Comparison of ENCODE assay signal across 17 mouse cellular contexts in genomic region chr8:118437874-118438273, GRCm38 (mm10).
DNase-seq lines count a peak whose midpoint lies in the region; ATAC-seq and TF ChIP-seq lines count a peak whose summit lies in the region.
"Had no signal": no experiment of that assay in that cellular context is flagged by ENCODE, and none has a peak within 500 bp of the region (broad histone marks: within the 10 kb centered on the region; RNA-seq: fewer than 3 reads in every experiment).

No protein-coding gene starts in this region.

- 38% methylated on average over 3 of the region's 3 CpGs for WGBS in forebrain, embryonic 13.5 days
- WGBS in forebrain, embryonic 10.5 days: 76% methylated on average over 3 of the region's 3 CpGs
- WGBS in hindbrain, embryonic 13.5 days: 43% methylated on average over 3 of the region's 3 CpGs
- WGBS in hindbrain, embryonic 12.5 days: 74% methylated on average over 3 of the region's 3 CpGs
- 61% methylated on average over 3 of the region's 3 CpGs for WGBS in intestine, postnatal 0 days

- H3K9ac ChIP-seq in forebrain, embryonic 13.5 days: no peak overlapping the region
- H3K9ac ChIP-seq in hindbrain, embryonic 13.5 days: no peak overlapping the region
- no peak overlapping the region for H3K9ac ChIP-seq in hindbrain, embryonic 12.5 days
- no peak overlapping the region for H3K9ac ChIP-seq in intestine, postnatal 0 days (ENCODE audit: low read depth, low read length)
- H3K9ac ChIP-seq: limb, embryonic 12.5 days; liver, embryonic 12.5 days; neural tube, embryonic 12.5 days had no signal

- no peaks in the 10 kb centered on the region for H3K36me3 ChIP-seq in forebrain, embryonic 13.5 days (ENCODE audit: poor library complexity, severe bottlenecking)
- H3K36me3 ChIP-seq in forebrain, embryonic 10.5 days (replicated peaks): no peaks in the 10 kb centered on the region
- H3K36me3 ChIP-seq in hindbrain, embryonic 13.5 days: no peaks in the 10 kb centered on the region
- no peaks in the 10 kb centered on the region for H3K36me3 ChIP-seq in hindbrain, embryonic 12.5 days
- H3K36me3 ChIP-seq in intestine, postnatal 0 days (ENCODE audit: control insufficient read depth, insufficient read depth): no peaks in the 10 kb centered on the region
- H3K36me3 ChIP-seq: embryonic facial prominence, embryonic 10.5 days; limb, embryonic 12.5 days; liver, embryonic 12.5 days; neural tube, embryonic 12.5 days had no signal

- peaks cover 35% of the 10 kb centered on the region for H3K4me1 ChIP-seq in forebrain, embryonic 13.5 days
- H3K4me1 ChIP-seq in forebrain, embryonic 10.5 days: peaks cover 3% of the 10 kb centered on the region
- peaks cover 33% of the 10 kb centered on the region for H3K4me1 ChIP-seq in hindbrain, embryonic 13.5 days (replicated peaks)
- no peaks in the 10 kb centered on the region; the same call in 1 of the 2 replicates for H3K4me1 ChIP-seq in hindbrain, embryonic 12.5 days
- no peaks in the 10 kb centered on the region for H3K4me1 ChIP-seq in intestine, postnatal 0 days (replicated peaks; ENCODE audit: control insufficient read depth, insufficient read depth, low read length)
- H3K4me1 ChIP-seq: limb, embryonic 12.5 days; liver, embryonic 12.5 days had no signal

- TF ChIP-seq CTCF in intestine, postnatal 0 days (IDR thresholded peaks at IDR 0.05; ENCODE audit: low read depth): no peak

- no peaks in the 10 kb centered on the region for H3K9me3 ChIP-seq in forebrain, embryonic 13.5 days (replicated peaks)
- no peaks in the 10 kb centered on the region for H3K9me3 ChIP-seq in forebrain, embryonic 10.5 days
- no peaks in the 10 kb centered on the region for H3K9me3 ChIP-seq in hindbrain, embryonic 13.5 days
- H3K9me3 ChIP-seq in hindbrain, embryonic 12.5 days (replicated peaks): no peaks in the 10 kb centered on the region
- no peaks in the 10 kb centered on the region for H3K9me3 ChIP-seq in intestine, postnatal 0 days (ENCODE audit: control insufficient read depth)
- H3K9me3 ChIP-seq: embryonic facial prominence, embryonic 10.5 days; limb, embryonic 12.5 days; neural tube, embryonic 12.5 days had no signal

- H3K27ac ChIP-seq in forebrain, embryonic 13.5 days: peak overlapping the region; percentile 44; the same call in 1 of the 2 replicates
- no peak overlapping the region for H3K27ac ChIP-seq in forebrain, embryonic 10.5 days
- H3K27ac ChIP-seq in hindbrain, embryonic 13.5 days: 0 out of 2 replicates have a peak overlapping the region, but pooled peaks have one; percentile 55
- H3K27ac ChIP-seq in hindbrain, embryonic 12.5 days: no peak overlapping the region
- H3K27ac ChIP-seq in intestine, postnatal 0 days (ENCODE audit: low read depth, low read length): no peak overlapping the region
- H3K27ac ChIP-seq: embryonic facial prominence, embryonic 10.5 days; limb, embryonic 12.5 days; liver, embryonic 12.5 days; neural tube, embryonic 12.5 days had no signal

- no peak for DNase-seq in forebrain, embryonic 10.5 days (ENCODE audit: extremely low spot score, low spot score)
- peak; percentile 69 for DNase-seq in retina, postnatal 1 day
- no peak for DNase-seq in retina, embryonic 14.5 days (ENCODE audit: low spot score)
- peak; percentile 19 for DNase-seq in retina, postnatal 7 days (ENCODE audit: low read depth, low spot score)
- DNase-seq: adrenal gland, adult 8-10 months; cerebellum, adult 9-10 months; kidney, adult 11 months; lung, adult 2 months; lung, postnatal 36 days had no signal

- ATAC-seq in forebrain, embryonic 13.5 days: 0 out of 2 replicates have a peak, but pooled peaks have one; percentile 19
- no peak for ATAC-seq in hindbrain, embryonic 13.5 days (ENCODE audit: low FRiP score)
- no peak for ATAC-seq in hindbrain, embryonic 12.5 days (ENCODE audit: low FRiP score)
- ATAC-seq in intestine, postnatal 0 days: no peak
- ATAC-seq: liver, embryonic 12.5 days had no signal

- no peak overlapping the region for H3K4me3 ChIP-seq in forebrain, embryonic 13.5 days
- H3K4me3 ChIP-seq in forebrain, embryonic 10.5 days: no peak overlapping the region
- H3K4me3 ChIP-seq in hindbrain, embryonic 13.5 days: no peak overlapping the region
- H3K4me3 ChIP-seq in hindbrain, embryonic 12.5 days: no peak overlapping the region
- no peak overlapping the region for H3K4me3 ChIP-seq in intestine, postnatal 0 days (ENCODE audit: low read depth, low read length)
- H3K4me3 ChIP-seq: embryonic facial prominence, embryonic 10.5 days; limb, embryonic 12.5 days; liver, embryonic 12.5 days; neural tube, embryonic 12.5 days had no signal

- H3K27me3 ChIP-seq in forebrain, embryonic 13.5 days: no peaks in the 10 kb centered on the region
- no peaks in the 10 kb centered on the region for H3K27me3 ChIP-seq in forebrain, embryonic 10.5 days (ENCODE audit: poor library complexity, severe bottlenecking)
- no peaks in the 10 kb centered on the region for H3K27me3 ChIP-seq in hindbrain, embryonic 13.5 days
- no peaks in the 10 kb centered on the region for H3K27me3 ChIP-seq in hindbrain, embryonic 12.5 days
- H3K27me3 ChIP-seq in intestine, postnatal 0 days (replicated peaks; ENCODE audit: control insufficient read depth, insufficient read depth, low read length): no peaks in the 10 kb centered on the region
- H3K27me3 ChIP-seq: limb, embryonic 12.5 days; liver, embryonic 12.5 days; neural tube, embryonic 12.5 days had no signal

- H3K4me2 ChIP-seq in forebrain, embryonic 13.5 days: peak overlapping the region; percentile 28
- H3K4me2 ChIP-seq in hindbrain, embryonic 13.5 days: no peak overlapping the region
- no peak overlapping the region for H3K4me2 ChIP-seq in hindbrain, embryonic 12.5 days (replicated peaks)
- H3K4me2 ChIP-seq in intestine, postnatal 0 days (replicated peaks; ENCODE audit: low read depth): no peak overlapping the region
- H3K4me2 ChIP-seq: limb, embryonic 12.5 days; liver, embryonic 12.5 days; neural tube, embryonic 12.5 days had no signal

Comparison
In these comparisons a context has a peak if more than half of its experiments do, and no peak if none do; other contexts are left out.
1. H3K27ac ChIP-seq: peak in forebrain, embryonic 13.5 days (single experiment) and hindbrain, embryonic 13.5 days (single experiment); none in forebrain, embryonic 10.5 days (single experiment), hindbrain, embryonic 12.5 days (single experiment) and intestine, postnatal 0 days (single experiment).
2. DNase-seq: peak in retina, postnatal 1 day (single experiment) and retina, postnatal 7 days (single experiment); none in forebrain, embryonic 10.5 days (single experiment) and retina, embryonic 14.5 days (single experiment).